Mouse (Mus musculus) cortical plate, adult 2 months (tissue): ENCODE data around the gene Lama2. TPM values are rescaled to one million over a fixed set of nuclear protein-coding genes. Genes with fewer than 3 reads are reported as not detected.

Experiments used
- H3K27ac ChIP-seq: fragments of 200-500 bp; 2 replicates; pipeline ENCODE4 v1.5.1; 2012; ENCODE audit warnings: low read length, control low read depth, inconsistent platforms; ENCODE audit not compliant: insufficient read depth
- H3K4me1 ChIP-seq: fragments of 200-500 bp; 2 replicates; pipeline ENCODE4 v1.6.1; 2011; ENCODE audit warnings: low read length; ENCODE audit not compliant: control insufficient read depth, insufficient read depth
- H3K4me3 ChIP-seq: fragments of 200-500 bp; 2 replicates; pipeline ENCODE4 v1.5.1; 2011; ENCODE audit warnings: mild to moderate bottlenecking, low read length, control low read depth; ENCODE audit not compliant: insufficient read depth
- CTCF ChIP-seq: fragments of 200-500 bp; IDR thresholded peaks from 2 replicates; pipeline ENCODE4 v1.5.1; 2011; ENCODE audit warnings: mild to moderate bottlenecking, control low read depth, low read length; ENCODE audit not compliant: insufficient read depth; ENCODE audit errors: extremely low read depth
- POLR2A ChIP-seq: fragments of 200-500 bp; IDR thresholded peaks from 2 replicates; pipeline ENCODE4 v1.6.1; 2011; ENCODE audit warnings: mild to moderate bottlenecking, low read length, control low read depth; ENCODE audit not compliant: insufficient read depth; ENCODE audit errors: extremely low read depth
- polyA plus RNA-seq: library from polyadenylated mRNA; depleted of rRNA; stranded (reverse); fragments of >200 nt; gene quantifications from 2 replicates; pipeline ENCODE4 v1.2.3, GENCODE M21; 2012; rRNA removed

Lama2 gene
- polyA plus RNA-seq, result 6.5 and 7.5 TPM in 2 replicates

GRCm38 (mm10) chr10:27619658-27620057 lies at the start of gene Lama2:
Gene Lama2, minus strand, starts transcription at chr10:27619758.
- H3K27ac ChIP-seq, result no peak within 1 kb of the TSS
- H3K4me1 ChIP-seq, result no peaks in the 10 kb centered on the region
- no peak for TF ChIP-seq POLR2A
- no peak for TF ChIP-seq CTCF
- H3K4me3 ChIP-seq, result no peak within 1 kb of the TSS

GRCm38 (mm10) chr10:27664391-27664790 lies 44.8 kb upstream of the Lama2 start:
- Histone ChIP-seq H3K4me3 (no peak overlapping the region), H3K4me1 (no peaks in the 10 kb centered on the region), H3K27ac (no peak overlapping the region)
- TF ChIP-seq POLR2A (no peak), CTCF (no peak)

GRCm38 (mm10) chr10:27663396-27663795 lies 43.8 kb upstream of the Lama2 start:
- Histone ChIP-seq H3K27ac (no peak overlapping the region), H3K4me3 (no peak overlapping the region), H3K4me1 (no peaks in the 10 kb centered on the region)
- TF ChIP-seq POLR2A, result no peak
- TF ChIP-seq CTCF, result no peak

GRCm38 (mm10) chr10:27654164-27654563 lies 34.6 kb upstream of the Lama2 start:
- no peak for TF ChIP-seq CTCF
- TF ChIP-seq POLR2A, result no peak
- Histone ChIP-seq H3K4me3 (no peak overlapping the region), H3K27ac (no peak overlapping the region), H3K4me1 (peaks cover 2% of the 10 kb centered on the region; the same call in 1 of the 2 replicates)

GRCm38 (mm10) chr10:27652694-27653335 lies 33.3 kb upstream of the Lama2 start:
- Histone ChIP-seq H3K27ac (0 out of 2 replicates have a peak overlapping the region, but pooled peaks have one; percentile 10), H3K4me3 (no peak overlapping the region), H3K4me1 (peaks cover 2% of the 10 kb centered on the region; the same call in 1 of the 2 replicates)
- no peak for TF ChIP-seq CTCF
- TF ChIP-seq POLR2A, result no peak

- TF ChIP-seq POLR2A (no peak), CTCF (no peak)
- no peak overlapping the region for H3K4me3 ChIP-seq
These were observed 16.2 kb upstream of the Lama2 start for GRCm38 (mm10) chr10:27635721-27636120.

GRCm38 (mm10) chr10:27631002-27631401 lies 11.4 kb upstream of the Lama2 start:
- no peak for TF ChIP-seq CTCF
- no peak for TF ChIP-seq POLR2A
- H3K27ac ChIP-seq, result no peak overlapping the region
- no peaks in the 10 kb centered on the region for H3K4me1 ChIP-seq
- H3K4me3 ChIP-seq, result no peak overlapping the region

More at GRCm38 (mm10) chr10:27635721-27636120, 16.2 kb upstream of the Lama2 start:
- no peaks in the 10 kb centered on the region for H3K4me1 ChIP-seq
- H3K27ac ChIP-seq, result no peak overlapping the region

- Histone ChIP-seq H3K4me1 (no peaks in the 10 kb centered on the region), H3K27ac (no peak overlapping the region), H3K4me3 (no peak overlapping the region)
- TF ChIP-seq POLR2A (no peak), CTCF (no peak)
These were observed 2.3 kb upstream of the Lama2 start for GRCm38 (mm10) chr10:27621697-27622449.

GRCm38 (mm10) chr10:27617522-27618020 lies 2.0 kb downstream of the Lama2 start:
- no peaks in the 10 kb centered on the region for H3K4me1 ChIP-seq
- H3K27ac ChIP-seq, result no peak overlapping the region
- no peak for TF ChIP-seq POLR2A
- no peak for TF ChIP-seq CTCF
- H3K4me3 ChIP-seq, result no peak overlapping the region

- H3K4me1 ChIP-seq, result no peaks in the 10 kb centered on the region
- peak overlapping the region; percentile 32 for H3K4me3 ChIP-seq
- TF ChIP-seq POLR2A, result no peak
- no peak for TF ChIP-seq CTCF
- H3K27ac ChIP-seq, result no peak overlapping the region
These were observed 2.7 kb downstream of the Lama2 start for GRCm38 (mm10) chr10:27616641-27617415.
